Mouse (Mus musculus): ENCODE measurements around the gene Eea1.

DNA sequence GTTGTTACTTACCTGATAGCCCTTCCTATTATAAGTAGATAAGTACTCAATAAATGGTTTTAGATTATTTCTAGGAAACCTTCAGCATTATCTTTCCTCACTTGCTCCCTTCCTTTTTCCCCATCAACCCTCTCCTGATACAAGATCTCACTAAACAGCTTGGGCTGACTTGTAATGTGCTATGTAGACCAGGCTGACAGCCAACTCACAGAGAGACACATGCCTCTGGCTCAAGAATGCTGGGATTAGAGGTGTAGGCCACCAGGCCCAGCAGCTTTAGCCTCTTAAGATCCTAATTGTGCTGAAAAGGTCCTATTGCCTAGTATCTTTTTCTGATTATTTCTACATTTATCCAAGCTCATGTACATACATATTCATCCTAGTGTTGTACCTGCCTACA, 95.5 kb downstream of the Eea1 start:
- no peak for TF ChIP-seq CTCF (IDR thresholded peaks at IDR 0.05; ENCODE audit: borderline replicate concordance, extremely low read depth, insufficient read depth, insufficient read length)
- no peak for TF ChIP-seq POLR2A (IDR thresholded peaks at IDR 0.05; ENCODE audit: borderline replicate concordance, extremely low read depth, insufficient read depth, insufficient read length, poor library complexity, severe bottlenecking)

Data from brain, embryonic 14.5 days (tissue).